Mouse (Mus musculus) midbrain, postnatal 0 days (tissue): ENCODE measurements at regions not wholly inside any gene's neighbourhood (a gene's known extent, or its start where the extent isn't known, plus 50 kb on each side); places are given as distances from the start of the nearest gene placed in this dataset.

Source experiments
- ATAC-seq: fragments of 200-750 bp; cut with Nextera tagmentation; 2 replicates; pipeline ENCODE4 v1.8.0; 2017; ENCODE audit warnings: moderate number of reproducible peaks, mild to moderate bottlenecking, moderate TSS enrichment, moderate library complexity; ENCODE audit not compliant: low FRiP score
- DNase-seq: peaks from one replicate; pipeline ENCODE4 v3.0.0-alpha.2; 2015; ENCODE audit warnings: low spot score
- H3K27ac ChIP-seq: fragments of 300-500 bp; sonication (generic); 2 replicates; pipeline ENCODE4 v1.5.1; 2014; ENCODE audit warnings: low read depth, mild to moderate bottlenecking, low read length, mixed read lengths
- H3K27me3 ChIP-seq: fragments of 300-500 bp; sonication (generic); 2 replicates; pipeline ENCODE4 v1.6.1; 2014; ENCODE audit warnings: low read length, control low read depth, mixed read lengths; ENCODE audit not compliant: insufficient read depth
- H3K36me3 ChIP-seq: fragments of 300-500 bp; sonication (generic); 2 replicates; pipeline ENCODE4 v1.6.1; 2014; ENCODE audit warnings: low read length, control low read depth, mixed read lengths; ENCODE audit not compliant: insufficient read depth
- H3K4me1 ChIP-seq: fragments of 300-500 bp; sonication (generic); 2 replicates; pipeline ENCODE4 v1.6.1; 2014; ENCODE audit warnings: mild to moderate bottlenecking, control low read depth, antibody characterized with exemption, low read length, mixed read lengths; ENCODE audit not compliant: insufficient read depth
- H3K4me2 ChIP-seq: fragments of 300-500 bp; sonication (generic); 2 replicates; pipeline ENCODE4 v1.6.1; 2014; ENCODE audit warnings: low read depth, mild to moderate bottlenecking, low read length, mixed read lengths; ENCODE audit not compliant: poor library complexity, severe bottlenecking
- H3K4me3 ChIP-seq: fragments of 300-500 bp; sonication (generic); 2 replicates; pipeline ENCODE4 v1.5.1; 2014; ENCODE audit warnings: low read depth, mild to moderate bottlenecking, low read length, moderate library complexity
- H3K9ac ChIP-seq: fragments of 300-500 bp; sonication (generic); replicated peaks from 2 replicates; pipeline ENCODE4 v1.6.1; 2014; ENCODE audit warnings: mild to moderate bottlenecking, low read length, moderate library complexity, mixed read lengths; ENCODE audit not compliant: poor library complexity, severe bottlenecking
- H3K9me3 ChIP-seq: fragments of 300-500 bp; sonication (generic); 2 replicates; pipeline ENCODE4 v1.6.1; 2016; ENCODE audit warnings: low read length, control low read depth
- CTCF ChIP-seq: IDR thresholded peaks from 2 replicates; pipeline ENCODE4 v1.5.1; 2016; ENCODE audit warnings: antibody characterized with exemption, mild to moderate bottlenecking
- WGBS: fragments of 180-500 bp; shearing (Covaris S2); extraction: QIAGEN DNeasy Blood & Tissue Kit; methylation state at CpG from one replicate; pipeline ENCODE4 v1.1.7; 2014; 5-methylcytosine and 5-hydroxymethylcytosine counted together

DNA sequence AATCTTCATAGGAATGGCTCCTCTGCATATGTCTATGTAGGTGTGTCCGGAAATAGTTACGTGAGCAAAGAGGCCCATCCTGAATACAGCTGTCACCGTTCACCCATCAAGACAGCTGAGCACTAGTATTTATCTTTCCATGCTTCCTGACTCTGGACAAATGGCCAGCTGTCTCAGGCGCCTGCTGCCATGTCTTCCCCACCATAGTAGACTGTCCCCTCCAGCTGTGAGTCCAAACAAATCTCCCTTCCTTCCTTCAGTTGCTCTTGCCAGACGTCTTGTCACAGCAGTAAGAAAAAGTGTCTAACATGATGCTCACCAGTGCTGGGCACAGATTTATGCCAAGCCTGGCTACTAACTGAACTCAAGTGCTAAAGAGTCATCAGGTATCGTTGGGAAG, 487.0 kb downstream of the Insc start:
- Histone ChIP-seq H3K27ac (no peak overlapping the region), H3K9me3 (no peaks in the 10 kb centered on the region), H3K4me3 (no peak overlapping the region), H3K9ac (no peak overlapping the region), H3K27me3 (no peaks in the 10 kb centered on the region; the same call in 1 of the 2 replicates), H3K4me1 (no peaks in the 10 kb centered on the region), H3K4me2 (no peak overlapping the region), H3K36me3 (no peaks in the 10 kb centered on the region)
- WGBS, result 81% methylated on average over 6 of the region's 6 CpGs
- DNase-seq (no peak), ATAC-seq (no peak)
- no peak for TF ChIP-seq CTCF

DNA sequence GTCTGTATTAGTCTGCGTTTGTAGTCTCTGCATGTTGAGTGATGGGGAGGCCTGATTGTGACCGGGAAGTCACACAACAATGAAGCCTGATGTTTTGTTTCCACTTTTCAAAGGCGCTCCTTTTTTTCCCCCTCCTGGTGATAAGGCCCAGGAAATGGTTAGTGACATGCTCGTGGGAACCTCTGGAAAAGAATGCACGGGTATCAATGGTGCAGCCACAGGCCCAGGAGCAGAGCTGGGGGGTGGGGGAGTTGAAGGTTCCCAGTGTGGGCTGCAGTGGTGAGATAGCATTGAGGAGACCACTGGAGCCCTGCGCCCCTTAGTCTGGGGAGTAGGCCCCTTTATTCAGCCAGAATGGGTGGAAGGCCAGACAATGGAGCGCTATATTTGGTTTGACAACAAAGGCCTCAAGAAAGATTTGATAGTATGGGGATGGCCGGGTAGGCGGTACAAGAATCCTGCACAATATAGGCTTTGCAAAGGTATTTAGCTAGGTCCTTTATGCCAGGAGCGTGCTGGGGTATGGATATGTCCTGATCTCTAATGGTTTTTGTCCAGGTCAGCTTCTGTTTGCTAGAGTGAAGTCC, 490.4 kb downstream of the Insc start:
- no peak for TF ChIP-seq CTCF
- Histone ChIP-seq H3K4me2 (no peak overlapping the region), H3K9ac (no peak overlapping the region), H3K4me3 (no peak overlapping the region), H3K27me3 (no peaks in the 10 kb centered on the region; the same call in 1 of the 2 replicates), H3K9me3 (no peaks in the 10 kb centered on the region), H3K4me1 (no peaks in the 10 kb centered on the region), H3K36me3 (no peaks in the 10 kb centered on the region), H3K27ac (no peak overlapping the region)
- no peak for ATAC-seq
- no peak for DNase-seq
- WGBS, result 33% methylated on average over 10 of the region's 10 CpGs

DNA sequence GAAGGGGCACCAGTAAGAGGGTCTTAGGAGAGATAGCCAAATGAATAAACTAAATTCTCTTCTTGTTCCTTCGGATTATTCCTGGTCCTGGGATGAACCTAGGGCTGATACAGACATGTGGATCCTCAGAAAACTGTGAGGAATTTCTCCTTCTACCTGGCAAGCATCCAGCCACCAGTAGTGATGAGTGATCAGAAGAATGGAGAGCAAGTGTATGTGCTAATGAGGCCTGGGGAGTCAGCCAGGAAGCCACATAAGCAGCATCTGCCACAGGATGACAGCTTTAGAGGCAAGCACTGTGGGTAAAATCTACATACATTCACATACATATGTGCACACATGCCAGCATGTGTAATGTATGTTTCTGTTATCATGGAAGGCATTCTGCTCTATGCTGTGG, 493.6 kb downstream of the Insc start:
- no peak for DNase-seq
- 86% methylated on average over 1 of the region's 1 CpGs for whole genome bisulfite sequencing
- H3K27ac ChIP-seq, result no peak overlapping the region
- no peak overlapping the region for H3K4me3 ChIP-seq
- H3K36me3 ChIP-seq, result no peaks in the 10 kb centered on the region
- no peaks in the 10 kb centered on the region for H3K4me1 ChIP-seq
- H3K9me3 ChIP-seq, result no peaks in the 10 kb centered on the region
- no peak overlapping the region for H3K9ac ChIP-seq
- H3K4me2 ChIP-seq, result no peak overlapping the region
- H3K27me3 ChIP-seq, result no peaks in the 10 kb centered on the region
- TF ChIP-seq CTCF, result no peak
- no peak for ATAC-seq

DNA sequence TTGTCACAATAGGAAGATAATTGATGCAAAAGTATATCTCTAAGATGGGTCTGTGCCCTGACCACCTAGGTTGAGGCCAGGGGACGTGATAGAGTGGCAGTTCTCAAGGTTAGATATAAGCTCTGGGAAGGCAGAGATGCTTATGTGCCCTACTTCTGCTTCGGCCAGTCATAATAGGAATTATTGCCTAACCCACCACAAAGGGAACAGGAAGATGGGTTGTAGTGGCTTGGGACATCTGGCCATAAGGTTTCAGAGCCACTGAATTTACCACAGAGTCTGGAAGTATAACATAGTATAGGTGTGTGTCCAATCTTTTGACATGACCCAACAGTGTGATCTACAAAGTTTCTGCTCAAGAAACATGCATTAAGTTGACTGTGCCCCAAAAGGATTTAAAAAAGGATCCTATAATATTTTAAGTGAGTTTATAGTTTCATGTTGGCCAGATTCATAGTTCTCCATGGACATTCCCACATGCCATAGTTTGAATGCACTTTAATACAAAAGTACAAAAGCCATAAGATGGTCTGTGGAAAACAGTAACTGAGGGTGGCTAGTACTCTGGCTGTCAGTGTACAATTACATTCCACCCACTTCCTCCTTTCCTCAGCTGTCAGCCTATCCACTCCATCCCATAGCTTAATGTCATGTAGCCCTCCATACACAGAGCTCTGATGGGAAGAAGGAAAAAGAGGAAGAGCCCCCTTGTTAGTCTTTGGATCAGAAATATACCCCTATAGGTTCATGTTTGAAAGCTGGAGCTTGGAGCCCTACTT, 508.3 kb downstream of the Insc start:
- Histone ChIP-seq H3K9me3 (no peaks in the 10 kb centered on the region), H3K36me3 (no peaks in the 10 kb centered on the region), H3K4me3 (no peak overlapping the region), H3K27me3 (no peaks in the 10 kb centered on the region), H3K27ac (no peak overlapping the region), H3K4me2 (no peak overlapping the region), H3K4me1 (no peaks in the 10 kb centered on the region), H3K9ac (no peak overlapping the region)
- ATAC-seq (no peak), DNase-seq (no peak)
- WGBS, result 92% methylated on average over 2 of the region's 2 CpGs
- TF ChIP-seq CTCF, result no peak

DNA sequence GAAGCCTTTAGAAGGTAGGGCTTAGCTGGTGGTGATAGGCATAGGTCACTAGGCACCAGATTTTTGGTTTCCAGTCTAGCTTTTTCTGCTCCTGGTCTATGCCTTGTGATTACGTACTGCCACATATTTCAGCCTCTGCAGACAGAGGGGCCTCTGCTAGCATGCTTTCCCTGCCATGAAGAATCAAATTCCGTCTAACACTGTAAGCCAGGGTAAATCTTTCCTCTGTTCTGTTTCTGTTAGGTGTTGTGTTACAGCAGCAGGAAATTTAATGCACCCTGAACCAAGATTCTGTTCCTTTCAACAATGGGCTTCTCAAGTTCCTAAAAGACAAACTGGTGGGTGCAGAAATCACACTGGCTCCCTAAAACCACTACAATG, 508.9 kb downstream of the Insc start:
- TF ChIP-seq CTCF, result no peak
- Histone ChIP-seq H3K9me3 (no peaks in the 10 kb centered on the region), H3K27me3 (no peaks in the 10 kb centered on the region), H3K36me3 (no peaks in the 10 kb centered on the region), H3K27ac (no peak overlapping the region), H3K4me3 (no peak overlapping the region), H3K9ac (no peak overlapping the region), H3K4me2 (no peak overlapping the region), H3K4me1 (no peaks in the 10 kb centered on the region)
- DNase-seq, result no peak
- WGBS, result 79% methylated on average over 2 of the region's 2 CpGs
- ATAC-seq, result no peak

DNA sequence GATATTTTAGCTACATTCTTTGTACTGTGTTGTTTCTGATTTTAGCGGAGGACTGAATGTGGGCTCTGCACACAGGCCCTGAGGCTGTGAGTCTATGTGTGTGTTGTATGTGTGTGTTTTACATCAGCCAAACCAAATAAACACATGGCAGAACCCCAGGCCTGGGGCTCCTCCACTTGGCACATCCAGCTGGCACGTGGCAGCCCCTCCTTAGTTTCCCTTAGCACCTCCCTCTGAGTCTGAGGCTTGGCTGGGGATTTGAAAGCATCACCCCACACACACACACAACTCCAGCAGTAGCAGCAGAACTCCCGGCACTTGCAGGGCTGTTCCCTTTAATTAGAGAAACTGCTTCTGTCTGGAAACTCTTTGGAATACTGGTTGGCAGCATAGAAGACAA, 515.1 kb downstream of the Insc start:
- H3K4me3 ChIP-seq, result no peak overlapping the region
- H3K27me3 ChIP-seq, result no peaks in the 10 kb centered on the region
- no peaks in the 10 kb centered on the region for H3K36me3 ChIP-seq
- H3K4me1 ChIP-seq, result no peaks in the 10 kb centered on the region
- no peaks in the 10 kb centered on the region for H3K9me3 ChIP-seq
- ATAC-seq (no peak), DNase-seq (peak; percentile 65)
- no peak overlapping the region for H3K4me2 ChIP-seq
- TF ChIP-seq CTCF, result no peak
- no peak overlapping the region for H3K9ac ChIP-seq
- H3K27ac ChIP-seq, result no peak overlapping the region
- 34% methylated on average over 3 of the region's 3 CpGs for WGBS
